Mouse (Mus musculus): ENCODE results near the gene Orc4.
"Not testable (repeated sequence)": the region's sequence is repeated elsewhere in the genome, so short reads cannot be mapped to it uniquely, and the experiment has no call there.

The Orc4 gene

GRCm38 (mm10) chr2:48950252-48950315 is at the start of gene Orc4:
Orc4 (minus strand) TSS chr2:48950277.
- no peak for DNase-seq (ENCODE audit: low read depth, low spot score)

GRCm38 (mm10) chr2:48990322-48990721 is 40.2 kb upstream of the Orc4 start:
- no peak for DNase-seq (ENCODE audit: low read depth, low spot score)

GRCm38 (mm10) chr2:48978920-48979319 is 28.8 kb upstream of the Orc4 start:
- DNase-seq (ENCODE audit: low read depth, low spot score), result no peak

GRCm38 (mm10) chr2:48956591-48956990 is 6.5 kb upstream of the Orc4 start:
- DNase-seq (ENCODE audit: low read depth, low spot score), result no peak

GRCm38 (mm10) chr2:48950316-48950880 is 321 bp upstream of the Orc4 start:
- peak; percentile 46 for DNase-seq (ENCODE audit: low read depth, low spot score)

GRCm38 (mm10) chr2:48949743-48950251 is 280 bp downstream of the Orc4 start:
- DNase-seq (ENCODE audit: low read depth, low spot score), result peak; percentile 53

GRCm38 (mm10) chr2:48948841-48949584 is 1.1 kb downstream of the Orc4 start, which contains the start of gene Mbd5:
Mbd5 (plus strand) TSS chr2:48949508.
- DNase-seq (ENCODE audit: low read depth, low spot score), result peak; percentile 100

GRCm38 (mm10) chr2:48947761-48948160 is 2.3 kb downstream of the Orc4 start:
- DNase-seq (ENCODE audit: low read depth, low spot score), result peak; percentile 67

GRCm38 (mm10) chr2:48935058-48935457 is 15.0 kb downstream of the Orc4 start:
- no peak for DNase-seq (ENCODE audit: low read depth, low spot score)

- no peak for DNase-seq (ENCODE audit: low read depth, low spot score)
Observed at GRCm38 (mm10) chr2:48915832-48916231, 34.2 kb downstream of the Orc4 start.

GRCm38 (mm10) chr2:48914185-48914584 is 35.9 kb downstream of the Orc4 start:
- DNase-seq (ENCODE audit: low read depth, low spot score), result no peak

- peak; percentile 75 for DNase-seq (ENCODE audit: low read depth, low spot score)
Observed at GRCm38 (mm10) chr2:48908866-48909265, 41.2 kb downstream of the Orc4 start.

GRCm38 (mm10) chr2:48895186-48895585 is 54.9 kb downstream of the Orc4 start:
- DNase-seq (ENCODE audit: low read depth, low spot score), result no peak

- DNase-seq (ENCODE audit: low read depth, low spot score), result peak; percentile 88
Observed at GRCm38 (mm10) chr2:48885945-48886344, 64.1 kb downstream of the Orc4 start.

GRCm38 (mm10) chr2:48868199-48868913 is 81.7 kb downstream of the Orc4 start:
- no peak for DNase-seq (ENCODE audit: low read depth, low spot score)

- not testable (repeated sequence) for DNase-seq (ENCODE audit: low read depth, low spot score)
Observed at GRCm38 (mm10) chr2:48865596-48865995, 84.5 kb downstream of the Orc4 start.

Measured in 3T3-L1 (cell line).